In the genomic region with DNA sequence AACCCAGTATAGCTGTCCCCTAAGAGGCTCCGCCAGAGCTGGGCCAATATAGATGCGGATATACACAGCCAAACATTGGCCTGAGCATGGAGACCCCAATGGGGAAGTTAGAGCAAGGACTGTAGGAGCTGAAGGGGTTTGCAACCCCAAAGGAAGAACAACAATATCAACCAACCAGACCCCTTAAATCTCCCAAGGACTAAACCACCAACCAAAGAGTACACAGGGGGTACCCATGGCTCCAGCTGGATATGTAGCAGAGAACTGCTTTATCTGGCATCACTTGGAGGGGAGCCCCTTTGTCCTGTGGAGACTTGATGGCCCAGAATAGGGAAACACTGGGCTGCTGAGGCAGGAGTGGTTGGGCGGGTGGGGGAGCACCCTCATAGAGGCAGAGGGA, we compare ENCODE assay signal across 4 mouse cellular contexts.
A peak's percentile ranks its signal among the peaks of the same experiment; 100 is the strongest.
DNase-seq lines count a peak whose midpoint lies in the region; ATAC-seq lines count a peak whose summit lies in the region.
"Not testable (repeated sequence)": the region's sequence is repeated elsewhere in the genome, so short reads cannot be mapped to it uniquely, and the experiment has no call there.

No protein-coding gene starts in this region.

- H3K27me3 ChIP-seq in hindbrain, embryonic 10.5 days (ENCODE audit: insufficient read depth, poor library complexity, severe bottlenecking); hindbrain, embryonic 12.5 days; midbrain, embryonic 11.5 days (ENCODE audit: control insufficient read depth, insufficient read depth, low read length): not testable (repeated sequence)

- 92% methylated on average over 3 of the region's 3 CpGs for WGBS in hindbrain, embryonic 10.5 days
- WGBS in hindbrain, embryonic 12.5 days, result 95% methylated on average over 3 of the region's 3 CpGs
- 93% methylated on average over 3 of the region's 3 CpGs for WGBS in midbrain, embryonic 11.5 days

- H3K36me3 ChIP-seq in hindbrain, embryonic 10.5 days; hindbrain, embryonic 12.5 days; midbrain, embryonic 11.5 days (ENCODE audit: control insufficient read depth, insufficient read depth, low read length): not testable (repeated sequence)

- not testable (repeated sequence) for H3K4me3 ChIP-seq in brown adipose tissue, adult 24 weeks (ENCODE audit: insufficient read depth, low read depth, low read length); hindbrain, embryonic 10.5 days; hindbrain, embryonic 12.5 days; midbrain, embryonic 11.5 days (ENCODE audit: low read depth, low read length)

- not testable (repeated sequence) for H3K4me1 ChIP-seq in brown adipose tissue, adult 24 weeks (ENCODE audit: control insufficient read depth, insufficient read depth, insufficient read length, low read length); hindbrain, embryonic 12.5 days; midbrain, embryonic 11.5 days (ENCODE audit: control insufficient read depth, insufficient read depth, low read length)
- peaks cover 13% of the 10 kb centered on the region for H3K4me1 ChIP-seq in hindbrain, embryonic 10.5 days (replicated peaks)

- ATAC-seq in hindbrain, embryonic 12.5 days (ENCODE audit: low FRiP score), result 0 out of 2 replicates have a peak, but pooled peaks have one; percentile 6
- not testable (repeated sequence) for ATAC-seq in midbrain, embryonic 11.5 days (ENCODE audit: low FRiP score)

- DNase-seq in hindbrain, embryonic 10.5 days (ENCODE audit: low spot score), result not testable (repeated sequence)
- DNase-seq in midbrain, embryonic 11.5 days (ENCODE audit: low spot score, missing footprints), result peak; percentile 64

- H3K9ac ChIP-seq in hindbrain, embryonic 12.5 days; midbrain, embryonic 11.5 days (ENCODE audit: low read length): not testable (repeated sequence)

- peak overlapping the region; percentile 72; the same call in 1 of the 2 replicates for H3K27ac ChIP-seq in brown adipose tissue, adult 24 weeks (replicated peaks; ENCODE audit: low read depth, low read length)
- peak overlapping the region; percentile 77 for H3K27ac ChIP-seq in hindbrain, embryonic 10.5 days
- not testable (repeated sequence) for H3K27ac ChIP-seq in hindbrain, embryonic 12.5 days; midbrain, embryonic 11.5 days (ENCODE audit: low read depth, low read length)

- not testable (repeated sequence) for H3K9me3 ChIP-seq in hindbrain, embryonic 10.5 days; hindbrain, embryonic 12.5 days (replicated peaks); midbrain, embryonic 11.5 days (ENCODE audit: control insufficient read depth, low read length)

- not testable (repeated sequence) for H3K4me2 ChIP-seq in hindbrain, embryonic 12.5 days (replicated peaks); midbrain, embryonic 11.5 days
